ENCODE assay signal across 8 mouse cellular contexts in the genomic region with DNA sequence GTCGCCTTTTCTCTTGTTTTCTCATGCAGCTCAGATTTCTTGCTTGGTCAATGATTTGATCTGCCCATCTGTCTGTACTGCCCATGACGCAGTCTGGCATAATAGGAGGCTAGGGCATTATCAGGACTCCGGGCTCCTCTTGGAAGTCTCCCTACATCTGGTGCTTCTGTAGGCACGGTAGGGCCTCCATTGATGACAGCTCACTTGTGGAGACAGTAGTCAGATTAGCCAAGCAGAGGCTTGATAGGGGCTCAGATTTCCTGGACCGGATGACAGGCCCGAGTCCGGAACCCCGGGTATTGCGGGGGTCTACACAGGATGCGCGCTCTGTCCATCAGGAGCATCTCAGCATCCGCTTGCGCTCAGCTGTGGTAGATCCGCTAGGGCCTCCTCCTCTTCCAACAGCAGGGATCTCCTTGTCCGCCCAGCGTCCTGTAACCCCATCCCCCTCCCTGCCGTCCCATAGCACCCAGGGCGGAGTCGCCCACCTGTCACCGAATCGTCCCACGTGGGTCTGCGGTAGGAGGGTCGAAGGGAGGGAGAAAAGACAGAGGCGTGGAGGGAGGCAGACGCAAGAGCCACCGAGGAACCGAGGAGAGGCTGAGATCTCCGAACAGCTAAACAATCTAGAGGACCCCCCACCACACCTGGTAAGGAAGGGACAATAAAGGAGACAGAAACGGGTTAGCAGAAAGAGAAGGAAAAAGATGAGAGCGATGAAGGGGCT. TPM values are rescaled to one million over a fixed set of nuclear protein-coding genes. Genes with fewer than 3 reads are reported as not detected.
DNase-seq lines count a peak whose midpoint lies in the region; ATAC-seq and TF ChIP-seq lines count a peak whose summit lies in the region.

No protein-coding gene starts in this region.

- H3K4me3 ChIP-seq in bone marrow macrophage, adult 2 months (ENCODE audit: insufficient read depth, low read length), result peak overlapping the region; percentile 78
- H3K4me3 ChIP-seq in heart, embryonic 12.5 days, result peak overlapping the region; percentile 100
- peak overlapping the region; percentile 97 for H3K4me3 ChIP-seq in kidney, postnatal 0 days (replicated peaks; ENCODE audit: low read depth, low read length)
- H3K4me3 ChIP-seq in liver, embryonic 11.5 days (ENCODE audit: low read depth, low read length), result peak overlapping the region; percentile 80

- H3K9me3 ChIP-seq in heart, embryonic 12.5 days (replicated peaks), result no peaks in the 10 kb centered on the region
- no peaks in the 10 kb centered on the region for H3K9me3 ChIP-seq in kidney, postnatal 0 days (replicated peaks; ENCODE audit: low read length)
- H3K9me3 ChIP-seq in liver, embryonic 11.5 days (ENCODE audit: control insufficient read depth, low read length), result no peaks in the 10 kb centered on the region

- no peak for TF ChIP-seq CTCF in bone marrow macrophage, adult 2 months (IDR thresholded peaks at IDR 0.05; ENCODE audit: low read depth, low read length)
- TF ChIP-seq CTCF in kidney, postnatal 0 days (IDR thresholded peaks at IDR 0.05; ENCODE audit: low read depth), result 0 out of 2 replicates have a peak, but pooled peaks have one; percentile 1

- 2% methylated on average over 31 of the region's 31 CpGs for WGBS in heart, embryonic 12.5 days
- 1% methylated on average over 31 of the region's 31 CpGs for WGBS in kidney, postnatal 0 days
- 1% methylated on average over 31 of the region's 31 CpGs for WGBS in liver, embryonic 11.5 days

- peak; percentile 38 for ATAC-seq in erythroblast, adult 5-6 weeks (replicated peaks; ENCODE audit: low FRiP score, poor library complexity, severe bottlenecking)
- ATAC-seq in heart, embryonic 12.5 days (ENCODE audit: insufficient number of reproducible peaks, low FRiP score), result peak; percentile 82
- peak; percentile 68 for ATAC-seq in kidney, postnatal 0 days (replicated peaks; ENCODE audit: low FRiP score, low read depth)
- ATAC-seq in liver, embryonic 11.5 days (replicated peaks; ENCODE audit: low FRiP score), result peak; percentile 54

- DNase-seq in A20 (ENCODE audit: low read depth, low spot score), result peak; percentile 76
- DNase-seq in kidney, postnatal 0 days (ENCODE audit: low spot score), result peak; percentile 88
- DNase-seq in liver, embryonic 11.5 days (ENCODE audit: low spot score), result peak; percentile 75
- DNase-seq in naive thymus-derived CD4-positive, alpha-beta T cell, adult 2 months (ENCODE audit: low read depth), result peak; percentile 76
- peak; percentile 80 for DNase-seq in splenic B cell, adult 2 months (ENCODE audit: low read depth, low spot score)

- H3K36me3 ChIP-seq in heart, embryonic 12.5 days, result peaks cover 16% of the 10 kb centered on the region
- peaks cover 8% of the 10 kb centered on the region; the same call in 1 of the 2 replicates for H3K36me3 ChIP-seq in kidney, postnatal 0 days (ENCODE audit: insufficient read depth, low read length)
- peaks cover 3% of the 10 kb centered on the region; the same call in 1 of the 2 replicates for H3K36me3 ChIP-seq in liver, embryonic 11.5 days (ENCODE audit: control insufficient read depth, insufficient read depth, low read length)
- 0 out of 2 replicates have a peak, but pooled peaks cover 2% of the 10 kb centered on the region for H3K36me3 ChIP-seq in splenic B cell, adult 2 months (ENCODE audit: control insufficient read depth, insufficient read depth, low read length, poor library complexity, severe bottlenecking)

- no peak for TF ChIP-seq POLR2A in bone marrow macrophage, adult 2 months (IDR thresholded peaks at IDR 0.05; ENCODE audit: borderline replicate concordance, low read depth, low read length)

- peaks cover 27% of the 10 kb centered on the region for H3K4me1 ChIP-seq in bone marrow macrophage, adult 2 months (ENCODE audit: control insufficient read depth, insufficient read depth, low read length)
- H3K4me1 ChIP-seq in heart, embryonic 12.5 days (replicated peaks), result peaks cover 41% of the 10 kb centered on the region
- H3K4me1 ChIP-seq in kidney, postnatal 0 days (replicated peaks; ENCODE audit: insufficient read depth, low read length), result peaks cover 26% of the 10 kb centered on the region
- peaks cover 24% of the 10 kb centered on the region for H3K4me1 ChIP-seq in liver, embryonic 11.5 days (replicated peaks; ENCODE audit: control insufficient read depth, insufficient read depth, low read length)

- 0 out of 2 replicates have a peak overlapping the region, but pooled peaks have one; percentile 9 for H3K27ac ChIP-seq in bone marrow macrophage, adult 2 months (ENCODE audit: insufficient read depth, low read depth, low read length)
- peak overlapping the region; percentile 100 for H3K27ac ChIP-seq in heart, embryonic 12.5 days (ENCODE audit: poor library complexity, severe bottlenecking)
- peak overlapping the region; percentile 98 for H3K27ac ChIP-seq in kidney, postnatal 0 days
- H3K27ac ChIP-seq in liver, embryonic 11.5 days (ENCODE audit: low read depth, low read length), result peak overlapping the region; percentile 23; the same call in 1 of the 2 replicates

- no peaks in the 10 kb centered on the region for H3K27me3 ChIP-seq in heart, embryonic 12.5 days (replicated peaks)
- H3K27me3 ChIP-seq in kidney, postnatal 0 days (ENCODE audit: insufficient read depth, low read length), result no peaks in the 10 kb centered on the region
- H3K27me3 ChIP-seq in liver, embryonic 11.5 days (replicated peaks; ENCODE audit: control insufficient read depth, insufficient read depth, low read length), result no peaks in the 10 kb centered on the region
- no peaks in the 10 kb centered on the region for H3K27me3 ChIP-seq in splenic B cell, adult 2 months (ENCODE audit: control insufficient read depth, insufficient read depth, low read length, poor library complexity, severe bottlenecking)

- peak overlapping the region; percentile 100 for H3K9ac ChIP-seq in heart, embryonic 12.5 days
- peak overlapping the region; percentile 97 for H3K9ac ChIP-seq in kidney, postnatal 0 days (ENCODE audit: low read depth, low read length)
- peak overlapping the region; percentile 52 for H3K9ac ChIP-seq in liver, embryonic 11.5 days (ENCODE audit: low read depth, low read length)

- H3K4me2 ChIP-seq in heart, embryonic 12.5 days, result peak overlapping the region; percentile 91
- H3K4me2 ChIP-seq in kidney, postnatal 0 days (ENCODE audit: low read length), result peak overlapping the region; percentile 70
- H3K4me2 ChIP-seq in liver, embryonic 11.5 days, result peak overlapping the region; percentile 94

RNA-seq across cellular contexts. Expression of a gene that starts 0.9 kb away (rescaled TPM):
- polyA plus RNA-seq in bone marrow macrophage, adult 2 months (2012; ENCODE audit: insufficient read depth, insufficient read length, missing spikeins), result 164 and 173 TPM in 2 replicates
- 30.0 and 33.6 TPM in 2 replicates for total RNA-seq in erythroblast, adult 5-6 weeks (2015; ENCODE audit: low replicate concordance)
- 20.4 and 23.6 TPM in 2 replicates for total RNA-seq in erythroblast, adult 5-6 weeks (2017; ENCODE audit: low replicate concordance)
- 507 and 511 TPM in 2 replicates for polyA plus RNA-seq in heart, embryonic 12.5 days (2016; fragmentation: Nextera tagmentation; extraction: Ambion mirVana)
- polyA plus RNA-seq in kidney, postnatal 0 days (2015; fragmentation: Nextera tagmentation; extraction: Ambion mirVana), result 340 and 372 TPM in 2 replicates
- polyA plus RNA-seq in liver, embryonic 11.5 days (2014; fragmentation: Nextera tagmentation; extraction: Ambion mirVana), result 261 and 285 TPM in 2 replicates

RNA-seq across cellular contexts. Expression of a gene that starts 38.4 kb away (rescaled TPM):
- polyA plus RNA-seq in bone marrow macrophage, adult 2 months (2012; ENCODE audit: insufficient read depth, insufficient read length, missing spikeins), result 17.2 and 21.3 TPM in 2 replicates
- total RNA-seq in erythroblast, adult 5-6 weeks (2015; ENCODE audit: low replicate concordance), result 20.1 and 24.0 TPM in 2 replicates
- 21.0 and 25.6 TPM in 2 replicates for total RNA-seq in erythroblast, adult 5-6 weeks (2017; ENCODE audit: low replicate concordance)
- 49.9 and 51.3 TPM in 2 replicates for polyA plus RNA-seq in heart, embryonic 12.5 days (2016; fragmentation: Nextera tagmentation; extraction: Ambion mirVana)
- 42.0 and 42.6 TPM in 2 replicates for polyA plus RNA-seq in kidney, postnatal 0 days (2015; fragmentation: Nextera tagmentation; extraction: Ambion mirVana)
- polyA plus RNA-seq in liver, embryonic 11.5 days (2014; fragmentation: Nextera tagmentation; extraction: Ambion mirVana), result 18.9 and 21.8 TPM in 2 replicates

Comparison
In these comparisons a context has a peak if more than half of its experiments do, and no peak if none do; other contexts are left out.
1. Peak in every context shown above with its lines: DNase-seq, ATAC-seq, H3K4me3 ChIP-seq and H3K27ac ChIP-seq.
2. H3K27ac ChIP-seq: peak in every context shown above with its lines; median percentile 100 in heart, embryonic 12.5 days; 98 in kidney, postnatal 0 days; 23 in liver, embryonic 11.5 days; 9 in bone marrow macrophage, adult 2 months.